Mouse (Mus musculus): ENCODE measurements at regions not wholly inside any gene's neighbourhood (a gene's known extent, or its start where the extent isn't known, plus 50 kb on each side); places are given as distances from the start of the nearest gene placed in this dataset.

GRCm38 (mm10) chr6:31632485-31632884 lies 68.7 kb upstream of the Podxl start:
- no peak for ATAC-seq (ENCODE audit: extremely low read depth, insufficient number of reproducible peaks, low FRiP score, poor library complexity, severe bottlenecking)

DNA sequence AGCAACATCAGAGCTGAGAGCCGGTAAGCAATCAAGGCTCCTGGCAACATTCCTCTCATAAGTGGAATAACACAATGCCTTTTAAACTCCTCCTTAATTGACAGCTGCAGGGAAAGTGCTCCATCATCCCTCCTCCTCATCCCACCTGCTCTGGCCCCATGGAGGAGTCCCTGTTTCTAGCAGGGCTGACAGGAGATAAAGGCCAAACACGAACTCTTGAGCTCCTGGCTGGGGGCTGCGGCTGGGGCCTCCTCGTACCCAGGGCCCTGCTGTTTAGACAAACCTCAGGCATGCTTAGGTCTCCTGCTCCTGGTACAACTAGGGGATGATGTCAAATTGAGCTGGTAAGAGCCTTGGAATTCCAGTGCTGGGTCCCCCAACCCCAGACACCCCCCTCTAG lies 66.2 kb upstream of the Podxl start:
- ATAC-seq (ENCODE audit: extremely low read depth, insufficient number of reproducible peaks, low FRiP score, poor library complexity, severe bottlenecking), result no peak

DNA sequence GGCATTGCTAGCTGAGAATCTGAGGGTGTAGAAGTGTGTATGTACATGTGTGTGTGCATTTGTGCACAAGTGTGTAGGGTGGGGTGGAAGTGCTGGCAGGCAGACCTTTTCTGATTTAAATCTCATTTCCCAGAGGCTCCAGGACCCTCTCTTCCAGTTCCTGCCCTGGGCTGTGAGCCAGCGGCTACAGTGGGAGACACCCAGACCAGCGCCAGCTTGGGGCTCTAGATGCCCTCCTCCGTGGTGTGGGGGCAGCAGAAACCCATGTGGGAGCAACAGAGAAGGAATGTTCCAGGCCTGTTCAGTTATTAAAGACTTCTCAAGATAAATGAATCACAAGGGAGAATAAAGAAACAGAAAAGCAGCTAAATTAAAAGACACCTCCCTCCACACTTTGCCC lies 64.1 kb upstream of the Podxl start:
- no peak for ATAC-seq (ENCODE audit: extremely low read depth, insufficient number of reproducible peaks, low FRiP score, poor library complexity, severe bottlenecking)

GRCm38 (mm10) chr6:31625055-31625454 lies 61.3 kb upstream of the Podxl start:
- no peak for ATAC-seq (ENCODE audit: extremely low read depth, insufficient number of reproducible peaks, low FRiP score, poor library complexity, severe bottlenecking)

DNA sequence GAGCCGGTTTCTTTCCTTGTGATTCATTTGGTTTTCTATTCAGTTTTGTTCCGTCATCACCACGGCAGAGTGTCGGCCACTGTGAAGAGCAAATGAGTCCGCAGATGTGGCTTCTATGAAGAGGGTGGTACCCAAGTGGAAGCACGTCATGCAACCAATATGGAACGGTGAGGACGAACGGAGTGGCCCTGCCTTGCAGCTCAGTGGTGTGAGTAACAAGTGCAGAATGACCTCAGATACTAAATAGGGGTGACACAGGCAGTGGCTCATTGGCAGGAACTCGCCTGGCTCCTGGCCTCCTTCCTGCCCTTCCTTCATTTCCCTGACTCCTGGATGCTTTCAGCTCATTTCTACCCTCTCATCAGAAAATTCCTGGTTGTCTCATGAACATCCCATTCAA lies 60.6 kb upstream of the Podxl start:
- ATAC-seq (ENCODE audit: extremely low read depth, insufficient number of reproducible peaks, low FRiP score, poor library complexity, severe bottlenecking), result no peak

DNA sequence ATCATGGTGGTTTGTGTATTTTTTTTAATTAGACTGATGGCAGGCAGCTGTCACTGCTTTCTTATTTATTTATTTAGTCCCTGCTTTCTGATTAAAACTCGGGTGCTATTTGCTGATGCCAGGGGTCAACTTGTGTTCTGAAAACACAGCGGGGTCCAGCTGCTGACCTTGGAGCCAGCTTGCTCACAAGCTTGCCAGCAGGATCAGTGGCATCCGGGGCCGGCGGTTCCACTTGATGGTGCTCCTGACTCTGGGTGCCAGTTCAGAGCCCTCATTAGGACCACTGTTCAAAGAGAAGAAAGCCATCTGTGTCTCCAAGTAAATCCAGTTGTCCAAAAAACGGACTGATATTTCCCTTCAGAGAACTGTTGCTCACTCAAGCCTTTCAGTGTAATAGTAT lies 57.2 kb upstream of the Podxl start:
- no peak for ATAC-seq (ENCODE audit: extremely low read depth, insufficient number of reproducible peaks, low FRiP score, poor library complexity, severe bottlenecking)

GRCm38 (mm10) chr6:31618852-31619251 lies 55.1 kb upstream of the Podxl start:
- ATAC-seq (ENCODE audit: extremely low read depth, insufficient number of reproducible peaks, low FRiP score, poor library complexity, severe bottlenecking), result 0 out of 2 replicates have a peak, but pooled peaks have one; percentile 4

- no peak for ATAC-seq (ENCODE audit: extremely low read depth, insufficient number of reproducible peaks, low FRiP score, poor library complexity, severe bottlenecking)
Measured at GRCm38 (mm10) chr6:31617341-31617740, 53.6 kb upstream of the Podxl start.

GRCm38 (mm10) chr6:31615426-31615970 lies 51.7 kb upstream of the Podxl start:
- ATAC-seq (ENCODE audit: extremely low read depth, insufficient number of reproducible peaks, low FRiP score, poor library complexity, severe bottlenecking), result no peak

- no peak for ATAC-seq (ENCODE audit: extremely low read depth, insufficient number of reproducible peaks, low FRiP score, poor library complexity, severe bottlenecking)
Measured at GRCm38 (mm10) chr6:31614563-31614962, 50.8 kb upstream of the Podxl start.

- ATAC-seq (ENCODE audit: extremely low read depth, insufficient number of reproducible peaks, low FRiP score, poor library complexity, severe bottlenecking), result 0 out of 2 replicates have a peak, but pooled peaks have one; percentile 6
Measured at GRCm38 (mm10) chr6:31613590-31614319, 50.0 kb upstream of the Podxl start.

Measured in neutrophil, adult 5-6 weeks (primary cell).